Mouse (Mus musculus) midbrain, embryonic 10.5 days (tissue): ENCODE results near the gene Slc15a1. TPM values are rescaled to one million over a fixed set of nuclear protein-coding genes. Genes with fewer than 3 reads are reported as not detected.

Experiments
- DNase-seq: peaks from one replicate; pipeline ENCODE4 v3.0.0-alpha.2; 2017; ENCODE audit warnings: low spot score
- H3K27ac ChIP-seq: fragments of 300-500 bp; sonication (generic); replicated peaks from 2 replicates; pipeline ENCODE4 v1.5.1; 2016; ENCODE audit warnings: mild to moderate bottlenecking
- H3K27me3 ChIP-seq: fragments of 300-500 bp; sonication (generic); 2 replicates; pipeline ENCODE4 v1.6.1; 2016; ENCODE audit warnings: low read depth, mild to moderate bottlenecking; ENCODE audit not compliant: poor library complexity, severe bottlenecking
- H3K36me3 ChIP-seq: fragments of 300-500 bp; sonication (generic); 2 replicates; pipeline ENCODE4 v1.6.1; 2016; ENCODE audit warnings: mild to moderate bottlenecking, moderate library complexity
- H3K4me1 ChIP-seq: fragments of 300-500 bp; sonication (generic); 2 replicates; pipeline ENCODE4 v1.6.1; 2016
- H3K4me3 ChIP-seq: fragments of 300-500 bp; sonication (generic); 2 replicates; pipeline ENCODE4 v1.5.1; 2016; ENCODE audit warnings: mild to moderate bottlenecking, moderate library complexity
- H3K9me3 ChIP-seq: fragments of 300-500 bp; sonication (generic); replicated peaks from 2 replicates; pipeline ENCODE4 v1.6.1; 2016; ENCODE audit warnings: mild to moderate bottlenecking
- WGBS: fragments of 180-500 bp; shearing (Covaris S2); methylation state at CpG from one replicate; pipeline ENCODE4 v1.1.7; 2016; 5-methylcytosine and 5-hydroxymethylcytosine counted together
- polyA plus RNA-seq: library from polyadenylated mRNA; unstranded; fragments of >200 nt; fragmentation: Nextera tagmentation; extraction: Ambion mirVana; gene quantifications from 2 replicates; pipeline ENCODE4 v1.2.1, GENCODE M21; 2016

The Slc15a1 gene
- polyA plus RNA-seq, 1 experiment from 2014 or later = not detected

- Histone ChIP-seq H3K36me3 (no peaks in the 10 kb centered on the region), H3K27me3 (no peaks in the 10 kb centered on the region), H3K4me3 (no peak overlapping the region), H3K27ac (no peak overlapping the region), H3K4me1 (peaks cover 12% of the 10 kb centered on the region), H3K9me3 (no peaks in the 10 kb centered on the region)
- DNase-seq = no peak
- 94% methylated on average over 3 of the region's 3 CpGs for WGBS
These were observed 68.6 kb downstream of the Slc15a1 start for GRCm38 (mm10) chr14:121436455-121436854.

GRCm38 (mm10) chr14:121435794-121436193 is 69.3 kb downstream of the Slc15a1 start:
- H3K27ac ChIP-seq = no peak overlapping the region
- H3K4me1 ChIP-seq = peaks cover 10% of the 10 kb centered on the region
- no peaks in the 10 kb centered on the region for H3K9me3 ChIP-seq
- no peaks in the 10 kb centered on the region for H3K27me3 ChIP-seq
- WGBS = 53% methylated on average over 6 of the region's 6 CpGs
- no peaks in the 10 kb centered on the region for H3K36me3 ChIP-seq
- DNase-seq = no peak
- no peak overlapping the region for H3K4me3 ChIP-seq

GRCm38 (mm10) chr14:121431261-121431660 is 73.8 kb downstream of the Slc15a1 start:
- 84% methylated on average over 7 of the region's 7 CpGs for WGBS

GRCm38 (mm10) chr14:121429854-121430535 is 75.1 kb downstream of the Slc15a1 start:
- Histone ChIP-seq H3K4me1 (no peaks in the 10 kb centered on the region), H3K36me3 (no peaks in the 10 kb centered on the region), H3K27me3 (no peaks in the 10 kb centered on the region), H3K27ac (no peak overlapping the region), H3K9me3 (peaks cover 6% of the 10 kb centered on the region; the same call in 1 of the 2 replicates), H3K4me3 (no peak overlapping the region)
- no peak for DNase-seq
- 86% methylated on average over 17 of the region's 17 CpGs for WGBS

More at GRCm38 (mm10) chr14:121431261-121431660, 73.8 kb downstream of the Slc15a1 start:
- Histone ChIP-seq H3K27ac (no peak overlapping the region), H3K4me1 (no peaks in the 10 kb centered on the region), H3K27me3 (no peaks in the 10 kb centered on the region), H3K9me3 (peaks cover 6% of the 10 kb centered on the region; the same call in 1 of the 2 replicates), H3K36me3 (no peaks in the 10 kb centered on the region), H3K4me3 (no peak overlapping the region)
- DNase-seq = no peak

GRCm38 (mm10) chr14:121428148-121428547 is 76.9 kb downstream of the Slc15a1 start:
- Histone ChIP-seq H3K27me3 (no peaks in the 10 kb centered on the region), H3K4me3 (no peak overlapping the region), H3K36me3 (no peaks in the 10 kb centered on the region), H3K27ac (no peak overlapping the region), H3K9me3 (peaks cover 6% of the 10 kb centered on the region; the same call in 1 of the 2 replicates), H3K4me1 (no peaks in the 10 kb centered on the region)
- no peak for DNase-seq
- 90% methylated on average over 4 of the region's 4 CpGs for WGBS

GRCm38 (mm10) chr14:121426743-121427142 is 78.3 kb downstream of the Slc15a1 start:
- Histone ChIP-seq H3K27me3 (no peaks in the 10 kb centered on the region), H3K27ac (no peak overlapping the region), H3K36me3 (no peaks in the 10 kb centered on the region), H3K9me3 (peaks cover 6% of the 10 kb centered on the region; the same call in 1 of the 2 replicates), H3K4me3 (no peak overlapping the region), H3K4me1 (no peaks in the 10 kb centered on the region)
- no peak for DNase-seq

GRCm38 (mm10) chr14:121425004-121425793 is 79.9 kb downstream of the Slc15a1 start:
- H3K4me3 ChIP-seq = no peak overlapping the region
- no peak for DNase-seq
- WGBS = 84% methylated on average over 7 of the region's 7 CpGs
- H3K4me1 ChIP-seq = no peaks in the 10 kb centered on the region
- no peaks in the 10 kb centered on the region for H3K27me3 ChIP-seq
- peaks cover 6% of the 10 kb centered on the region; the same call in 1 of the 2 replicates for H3K9me3 ChIP-seq
- H3K27ac ChIP-seq = no peak overlapping the region
- no peaks in the 10 kb centered on the region for H3K36me3 ChIP-seq

GRCm38 (mm10) chr14:121423341-121423751 is 81.7 kb downstream of the Slc15a1 start:
- Histone ChIP-seq H3K9me3 (peaks cover 5% of the 10 kb centered on the region; the same call in 1 of the 2 replicates), H3K27ac (no peak overlapping the region), H3K27me3 (no peaks in the 10 kb centered on the region), H3K36me3 (no peaks in the 10 kb centered on the region), H3K4me1 (no peaks in the 10 kb centered on the region), H3K4me3 (no peak overlapping the region)
- no peak for DNase-seq
- WGBS = 85% methylated on average over 7 of the region's 7 CpGs

GRCm38 (mm10) chr14:121422664-121423340 is 82.2 kb downstream of the Slc15a1 start:
- no peaks in the 10 kb centered on the region; the same call in 1 of the 2 replicates for H3K9me3 ChIP-seq
- H3K27ac ChIP-seq = no peak overlapping the region
- DNase-seq = no peak
- no peak overlapping the region for H3K4me3 ChIP-seq
- no peaks in the 10 kb centered on the region for H3K36me3 ChIP-seq
- H3K27me3 ChIP-seq = no peaks in the 10 kb centered on the region
- whole genome bisulfite sequencing = 73% methylated on average over 4 of the region's 4 CpGs
- no peaks in the 10 kb centered on the region for H3K4me1 ChIP-seq

GRCm38 (mm10) chr14:121422000-121422399 is 83.1 kb downstream of the Slc15a1 start:
- H3K27ac ChIP-seq = no peak overlapping the region
- 87% methylated on average over 4 of the region's 4 CpGs for WGBS

GRCm38 (mm10) chr14:121417594-121417993 is 87.5 kb downstream of the Slc15a1 start:
- Histone ChIP-seq H3K4me3 (no peak overlapping the region), H3K27ac (no peak overlapping the region), H3K36me3 (no peaks in the 10 kb centered on the region), H3K27me3 (no peaks in the 10 kb centered on the region), H3K4me1 (no peaks in the 10 kb centered on the region), H3K9me3 (no peaks in the 10 kb centered on the region)
- WGBS = 90% methylated on average over 5 of the region's 5 CpGs
- DNase-seq = no peak

More at GRCm38 (mm10) chr14:121422000-121422399, 83.1 kb downstream of the Slc15a1 start:
- DNase-seq = no peak
- H3K4me1 ChIP-seq = no peaks in the 10 kb centered on the region
- H3K9me3 ChIP-seq = no peaks in the 10 kb centered on the region
- no peaks in the 10 kb centered on the region for H3K27me3 ChIP-seq
- no peak overlapping the region for H3K4me3 ChIP-seq
- no peaks in the 10 kb centered on the region for H3K36me3 ChIP-seq

- DNase-seq = no peak
- Histone ChIP-seq H3K27ac (no peak overlapping the region), H3K4me1 (no peaks in the 10 kb centered on the region), H3K36me3 (no peaks in the 10 kb centered on the region), H3K4me3 (no peak overlapping the region), H3K9me3 (no peaks in the 10 kb centered on the region), H3K27me3 (no peaks in the 10 kb centered on the region)
- 88% methylated on average over 12 of the region's 12 CpGs for WGBS
These were observed 88.3 kb downstream of the Slc15a1 start for GRCm38 (mm10) chr14:121416626-121417319.
